Mouse (Mus musculus) hindbrain, postnatal 0 days (tissue): ENCODE data around the gene Etnk1. TPM values are rescaled to one million over a fixed set of nuclear protein-coding genes. Genes with fewer than 3 reads are reported as not detected.
"Not testable (repeated sequence)": the region's sequence is repeated elsewhere in the genome, so short reads cannot be mapped to it uniquely, and the experiment has no call there.

ENCODE experiments used
- ATAC-seq: fragments of 200-750 bp; cut with Nextera tagmentation; 2 replicates; pipeline ENCODE4 v1.8.0; 2017; ENCODE audit warnings: mild to moderate bottlenecking, moderate TSS enrichment, moderate library complexity
- DNase-seq: peaks from one replicate; pipeline ENCODE4 v3.0.0-alpha.2; 2015; ENCODE audit warnings: low spot score
- H3K27ac ChIP-seq: fragments of 300-500 bp; sonication (generic); 2 replicates; pipeline ENCODE4 v1.5.1; 2014; ENCODE audit warnings: mild to moderate bottlenecking
- H3K27me3 ChIP-seq: fragments of 300-500 bp; sonication (generic); 2 replicates; pipeline ENCODE4 v1.6.1; 2014; ENCODE audit warnings: low read length, mixed read lengths; ENCODE audit not compliant: insufficient read depth
- H3K36me3 ChIP-seq: fragments of 300-500 bp; sonication (generic); 2 replicates; pipeline ENCODE4 v1.6.1; 2014; ENCODE audit warnings: low read length, mixed read lengths; ENCODE audit not compliant: insufficient read depth
- H3K4me1 ChIP-seq: fragments of 300-500 bp; sonication (generic); 2 replicates; pipeline ENCODE4 v1.6.1; 2014; ENCODE audit warnings: antibody characterized with exemption, low read length, mixed read lengths; ENCODE audit not compliant: insufficient read depth
- H3K4me2 ChIP-seq: fragments of 300-500 bp; sonication (generic); 2 replicates; pipeline ENCODE4 v1.6.1; 2014; ENCODE audit warnings: low read depth, mild to moderate bottlenecking, low read length, moderate library complexity, mixed read lengths
- H3K4me3 ChIP-seq: fragments of 300-500 bp; sonication (generic); 2 replicates; pipeline ENCODE4 v1.5.1; 2014; ENCODE audit warnings: low read length
- H3K9ac ChIP-seq: fragments of 300-500 bp; sonication (generic); replicated peaks from 2 replicates; pipeline ENCODE4 v1.6.1; 2014; ENCODE audit warnings: mild to moderate bottlenecking, low read length, moderate library complexity, mixed read lengths
- H3K9me3 ChIP-seq: fragments of 300-500 bp; sonication (generic); 2 replicates; pipeline ENCODE4 v1.6.1; 2016; ENCODE audit warnings: low read length, mixed read lengths
- CTCF ChIP-seq: IDR thresholded peaks from 2 replicates; pipeline ENCODE4 v1.5.1; 2016; ENCODE audit warnings: antibody characterized with exemption, control low read depth, low read depth
- WGBS: fragments of 180-500 bp; shearing (Covaris S2); extraction: QIAGEN DNeasy Blood & Tissue Kit; methylation state at CpG from one replicate; pipeline ENCODE4 v1.1.7; 2014; 5-methylcytosine and 5-hydroxymethylcytosine counted together
- polyA plus RNA-seq: library from polyadenylated mRNA; unstranded; fragments of >200 nt; fragmentation: Nextera tagmentation; extraction: Ambion mirVana; gene quantifications from 2 replicates; pipeline ENCODE4 v1.2.1, GENCODE M21; 2015
- total RNA-seq: library from RNA; depleted of rRNA; stranded (reverse); fragments of >200 nt; gene quantifications from 2 replicates; pipeline ENCODE4 v1.2.3, GENCODE M21; 2014

Gene Etnk1
- total and polyA plus RNA-seq, 2 experiments from 2014 or later = 33.2 to 111 TPM

DNA sequence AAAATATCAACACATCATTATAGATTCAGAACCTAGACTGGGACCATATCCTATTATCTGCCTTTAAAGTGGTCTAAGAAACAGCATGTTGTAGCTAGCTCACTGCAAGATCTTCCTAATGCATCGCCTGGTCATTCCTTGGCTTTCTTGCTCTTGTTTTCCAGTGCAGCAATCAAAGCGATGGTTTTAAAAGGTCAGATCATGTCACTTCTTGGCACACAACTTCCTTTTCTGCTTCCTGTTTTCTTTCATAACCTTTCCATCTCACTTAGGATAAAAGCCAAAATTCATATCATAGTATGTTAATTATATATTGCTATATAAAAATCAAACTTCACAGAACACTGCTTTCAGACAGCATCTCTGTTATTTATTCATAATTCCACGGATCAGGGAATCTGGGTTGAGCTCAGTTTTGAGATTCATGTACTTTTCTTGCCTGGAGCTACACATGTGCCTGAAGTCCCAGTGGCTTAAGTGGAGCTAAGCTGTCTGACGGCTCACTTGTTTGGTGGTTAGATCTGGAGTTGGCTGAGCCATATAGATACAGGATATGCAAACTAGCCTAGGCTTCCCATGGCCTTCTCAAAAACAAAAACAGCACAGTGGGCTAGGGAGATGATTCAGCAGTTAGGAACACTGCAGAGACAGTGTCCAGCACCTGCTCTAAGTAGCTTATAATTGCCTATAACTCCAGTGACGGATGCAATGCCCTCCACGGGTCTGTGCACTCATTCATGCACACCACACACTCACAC lies 34.9 kb upstream of the Etnk1 start:
- no peak overlapping the region for H3K27ac ChIP-seq
- 66% methylated on average over 6 of the region's 6 CpGs for WGBS
- H3K27me3 ChIP-seq = no peaks in the 10 kb centered on the region
- no peak overlapping the region for H3K9ac ChIP-seq
- H3K4me2 ChIP-seq = no peak overlapping the region
- TF ChIP-seq CTCF = no peak
- H3K9me3 ChIP-seq = no peaks in the 10 kb centered on the region
- DNase-seq = no peak
- no peaks in the 10 kb centered on the region for H3K36me3 ChIP-seq
- ATAC-seq = no peak
- no peak overlapping the region for H3K4me3 ChIP-seq
- H3K4me1 ChIP-seq = no peaks in the 10 kb centered on the region

DNA sequence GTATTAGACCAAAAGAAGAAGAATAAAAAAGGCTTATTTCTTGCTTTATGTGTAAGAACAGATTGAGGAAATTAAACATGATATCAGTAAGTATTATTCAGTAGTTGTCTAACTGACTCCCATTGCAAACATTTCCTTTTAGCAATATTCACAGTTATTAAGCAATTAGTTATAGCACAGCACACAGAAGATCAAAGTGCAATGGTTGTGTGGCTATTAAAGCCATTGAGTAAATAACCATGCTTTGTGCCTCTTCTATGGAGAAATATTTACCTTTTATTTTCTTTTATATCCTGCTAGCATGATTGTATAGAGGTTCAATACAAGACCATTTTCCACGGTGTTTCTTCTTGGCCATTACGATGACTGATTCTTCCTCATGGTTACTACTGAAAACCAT lies 33.9 kb upstream of the Etnk1 start:
- WGBS = 69% methylated on average over 2 of the region's 2 CpGs
- DNase-seq (no peak), ATAC-seq (no peak)
- no peak for TF ChIP-seq CTCF
- H3K4me2 ChIP-seq = no peak overlapping the region
- no peaks in the 10 kb centered on the region for H3K27me3 ChIP-seq
- no peaks in the 10 kb centered on the region for H3K4me1 ChIP-seq
- H3K36me3 ChIP-seq = no peaks in the 10 kb centered on the region
- no peak overlapping the region for H3K27ac ChIP-seq
- H3K9me3 ChIP-seq = no peaks in the 10 kb centered on the region
- no peak overlapping the region for H3K9ac ChIP-seq
- H3K4me3 ChIP-seq = no peak overlapping the region

DNA sequence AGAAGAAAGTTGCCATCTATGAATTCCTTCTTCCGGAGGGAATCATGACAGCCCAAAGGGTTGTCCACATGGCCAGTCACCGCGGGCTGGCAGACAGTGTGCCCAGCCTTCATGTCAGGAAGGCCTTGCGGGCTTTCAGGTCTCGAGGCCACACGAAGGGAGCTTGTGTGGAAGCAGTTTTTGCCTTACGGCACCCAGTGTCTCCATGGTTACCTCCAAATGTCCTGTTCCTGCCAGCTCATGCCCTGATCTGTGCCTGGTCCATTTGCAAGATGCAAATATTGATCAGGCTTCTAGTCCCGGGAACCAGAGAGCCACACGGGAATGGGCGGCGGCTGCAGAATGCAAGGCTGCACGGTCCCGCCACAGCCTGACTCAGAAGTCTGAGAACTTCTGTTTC lies 31.9 kb upstream of the Etnk1 start:
- no peak for TF ChIP-seq CTCF
- no peak for DNase-seq
- Histone ChIP-seq H3K27ac (no peak overlapping the region), H3K9ac (no peak overlapping the region), H3K4me2 (no peak overlapping the region), H3K4me1 (no peaks in the 10 kb centered on the region), H3K27me3 (no peaks in the 10 kb centered on the region), H3K4me3 (no peak overlapping the region), H3K36me3 (no peaks in the 10 kb centered on the region), H3K9me3 (no peaks in the 10 kb centered on the region)
- 84% methylated on average over 13 of the region's 13 CpGs for WGBS
- ATAC-seq = no peak

DNA sequence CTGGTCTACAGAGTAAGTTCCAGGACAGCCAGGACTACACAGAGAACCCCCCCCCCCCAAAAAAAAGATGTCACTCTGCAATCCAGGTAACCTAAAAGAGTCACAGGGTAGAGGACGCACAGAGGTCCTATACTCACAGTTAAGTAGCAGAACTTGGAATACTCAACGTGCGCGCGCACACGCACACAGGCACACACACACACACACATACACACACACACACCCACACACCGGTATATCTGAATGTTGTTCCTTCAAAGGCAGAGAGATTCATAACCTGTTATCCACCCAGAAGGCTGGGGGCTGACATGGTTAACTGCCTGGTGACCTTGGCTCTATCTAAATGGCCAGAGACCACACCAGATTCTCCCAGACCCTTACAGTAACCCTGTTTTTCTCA lies 30.3 kb upstream of the Etnk1 start:
- Histone ChIP-seq H3K9ac (no peak overlapping the region), H3K27me3 (no peaks in the 10 kb centered on the region), H3K4me1 (no peaks in the 10 kb centered on the region), H3K36me3 (no peaks in the 10 kb centered on the region), H3K9me3 (no peaks in the 10 kb centered on the region), H3K27ac (no peak overlapping the region), H3K4me2 (no peak overlapping the region), H3K4me3 (no peak overlapping the region)
- ATAC-seq (no peak), DNase-seq (no peak)
- TF ChIP-seq CTCF = no peak
- 100% methylated on average over 7 of the region's 7 CpGs for WGBS

DNA sequence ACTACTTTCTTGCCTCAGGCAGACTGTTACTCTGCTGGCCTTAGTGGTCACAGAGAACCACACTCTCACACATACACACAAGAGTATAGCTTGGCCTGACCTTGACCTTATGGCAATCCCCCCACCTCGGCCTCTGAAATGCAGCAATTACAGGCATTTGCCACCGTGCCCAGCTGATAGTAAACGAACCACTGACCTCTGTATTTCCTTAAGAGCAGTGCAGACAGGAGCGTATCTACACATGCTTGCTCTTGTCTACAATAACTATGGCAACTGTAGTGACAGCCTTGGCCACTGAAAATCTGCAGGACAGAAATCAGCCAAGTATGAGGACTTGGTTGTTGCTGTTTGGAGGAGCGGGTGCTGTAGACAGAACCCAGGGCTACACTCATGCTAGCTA lies 29.7 kb upstream of the Etnk1 start:
- no peak for ATAC-seq
- no peak overlapping the region for H3K27ac ChIP-seq
- no peak for TF ChIP-seq CTCF
- DNase-seq = no peak
- H3K36me3 ChIP-seq = no peaks in the 10 kb centered on the region
- no peak overlapping the region for H3K9ac ChIP-seq
- no peak overlapping the region for H3K4me3 ChIP-seq
- no peaks in the 10 kb centered on the region for H3K27me3 ChIP-seq
- H3K4me2 ChIP-seq = no peak overlapping the region
- no peaks in the 10 kb centered on the region for H3K9me3 ChIP-seq
- no peaks in the 10 kb centered on the region for H3K4me1 ChIP-seq
- WGBS = 79% methylated on average over 5 of the region's 5 CpGs

DNA sequence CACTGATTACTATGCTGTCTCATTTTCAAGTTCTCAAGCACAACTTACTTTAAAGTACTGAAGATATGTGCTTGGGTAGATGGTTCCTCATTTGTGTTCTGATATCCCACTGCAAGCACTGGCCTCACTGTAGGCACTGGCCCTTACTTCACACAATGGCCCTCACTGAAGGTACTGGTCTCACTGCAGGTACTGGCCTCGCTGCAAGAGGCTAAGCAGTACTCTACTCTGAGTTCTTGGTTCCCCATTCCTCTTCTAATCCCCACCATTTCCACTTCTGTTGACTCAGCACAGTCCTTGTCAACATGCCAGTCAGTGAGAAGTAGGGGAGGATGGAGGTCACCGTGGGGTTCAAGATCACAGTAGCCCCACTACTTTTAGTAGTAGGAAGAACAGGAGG lies 27.6 kb upstream of the Etnk1 start:
- H3K4me3 ChIP-seq = no peak overlapping the region
- H3K4me2 ChIP-seq = no peak overlapping the region
- DNase-seq (no peak), ATAC-seq (no peak)
- WGBS = 87% methylated on average over 2 of the region's 2 CpGs
- H3K9me3 ChIP-seq = no peaks in the 10 kb centered on the region
- H3K27ac ChIP-seq = no peak overlapping the region
- no peaks in the 10 kb centered on the region for H3K36me3 ChIP-seq
- H3K9ac ChIP-seq = no peak overlapping the region
- TF ChIP-seq CTCF = no peak
- H3K4me1 ChIP-seq = peaks cover 4% of the 10 kb centered on the region; the same call in 1 of the 2 replicates
- H3K27me3 ChIP-seq = no peaks in the 10 kb centered on the region

DNA sequence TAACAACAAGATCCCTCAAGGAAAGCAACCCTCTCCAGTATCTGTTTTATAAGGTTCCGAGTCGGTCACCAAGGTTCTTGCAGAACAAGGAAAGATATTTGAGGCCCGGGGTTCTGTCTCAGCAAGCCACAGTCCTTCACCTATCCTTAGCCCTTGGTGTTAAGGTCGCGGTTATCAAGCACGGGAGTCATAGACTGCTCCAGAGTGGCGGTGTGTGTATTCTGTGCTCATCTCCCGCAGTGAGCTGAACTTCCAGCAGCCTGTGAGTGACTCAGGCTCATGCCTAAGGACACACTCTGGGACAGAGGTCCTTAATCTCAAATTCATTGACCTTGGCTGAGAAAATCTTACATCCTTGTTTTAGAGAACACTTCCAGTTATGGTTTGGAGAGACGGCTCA lies 26.1 kb upstream of the Etnk1 start:
- Histone ChIP-seq H3K9me3 (no peaks in the 10 kb centered on the region), H3K36me3 (no peaks in the 10 kb centered on the region), H3K27ac (no peak overlapping the region), H3K4me3 (no peak overlapping the region), H3K27me3 (no peaks in the 10 kb centered on the region), H3K4me1 (peaks cover 4% of the 10 kb centered on the region; the same call in 1 of the 2 replicates), H3K9ac (no peak overlapping the region), H3K4me2 (no peak overlapping the region)
- no peak for TF ChIP-seq CTCF
- 84% methylated on average over 9 of the region's 9 CpGs for WGBS
- ATAC-seq (no peak), DNase-seq (no peak)

DNA sequence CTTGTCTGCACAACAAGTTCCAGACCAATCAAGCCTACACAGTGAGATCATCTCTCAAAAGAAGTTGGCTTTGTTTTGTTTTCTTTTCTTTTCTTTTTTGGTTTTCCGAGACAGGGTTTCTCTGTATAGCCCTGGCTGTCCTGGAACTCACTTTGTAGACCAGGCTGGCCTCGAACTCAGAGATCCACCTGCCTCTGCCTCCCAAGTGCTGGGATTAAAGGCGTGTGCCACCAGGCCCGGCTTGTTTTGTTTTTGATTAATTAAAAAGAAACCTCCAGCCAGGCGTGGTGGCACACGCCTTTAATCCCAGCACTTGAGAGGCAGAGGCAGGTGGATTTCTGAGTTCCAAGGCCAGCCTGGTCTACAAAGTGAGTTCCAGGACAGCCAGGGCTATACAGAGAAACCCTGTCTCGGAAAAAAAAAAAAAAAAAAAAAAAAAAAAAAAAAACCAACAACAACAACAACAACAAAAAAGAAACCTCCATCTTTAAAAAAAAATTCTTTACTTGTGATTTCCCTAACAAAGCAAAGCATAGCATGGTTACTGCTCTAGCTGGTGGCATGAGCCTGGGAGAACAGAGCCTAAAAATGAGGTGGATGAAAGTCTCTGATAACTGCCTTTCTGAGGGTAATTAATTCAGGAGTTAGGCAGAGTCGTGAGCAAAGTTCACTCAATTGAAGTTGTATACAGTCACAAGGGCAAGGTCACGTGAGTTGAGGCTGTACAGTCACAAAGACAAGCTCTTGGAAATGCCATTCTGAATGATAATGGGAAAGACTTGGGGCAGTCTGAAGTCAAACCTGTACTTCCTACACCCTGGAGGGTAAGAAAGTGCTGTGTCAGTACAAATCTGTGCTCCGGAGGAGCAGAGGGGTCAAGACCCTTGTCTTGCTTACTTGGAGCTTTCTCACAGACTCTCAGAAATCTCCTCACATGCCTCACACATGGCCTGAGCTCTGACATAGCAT lies 25.1 kb upstream of the Etnk1 start:
- H3K36me3 ChIP-seq, H3K4me1 ChIP-seq, H3K27me3 ChIP-seq, DNase-seq, H3K9ac ChIP-seq, H3K27ac ChIP-seq, H3K9me3 ChIP-seq, H3K4me3 ChIP-seq, H3K4me2 ChIP-seq, ATAC-seq: not testable (repeated sequence)
- 77% methylated on average over 9 of the region's 10 CpGs for WGBS
